Mouse (Mus musculus) brain, embryonic 18.5 days (tissue): ENCODE data around the gene Nt5c2.

ENCODE experiments used
- DNase-seq: peaks from one replicate; pipeline ENCODE4 v3.0.0-alpha.2; 2012; ENCODE audit warnings: low read depth, low spot score

Nt5c2 gene

DNA sequence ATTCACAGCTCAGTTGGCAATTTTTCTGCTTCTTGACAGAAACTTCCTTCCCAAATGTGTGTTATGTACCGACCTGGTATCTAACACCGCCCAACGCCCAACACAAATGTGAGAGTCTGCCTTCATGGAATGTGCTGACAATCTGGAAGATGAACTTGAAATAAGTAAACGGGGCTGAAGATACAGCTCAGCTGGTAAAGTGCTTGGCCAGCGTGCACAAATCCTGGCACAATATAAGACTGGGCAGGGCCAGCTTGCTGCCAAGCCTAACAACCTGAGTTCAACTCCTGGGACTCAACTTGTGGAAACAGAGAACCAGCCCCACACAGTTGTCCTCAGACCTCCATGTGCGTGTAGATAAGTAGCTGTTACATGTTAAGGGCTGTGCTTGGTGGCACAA lies 48.6 kb downstream of the Nt5c2 start:
- no peak for DNase-seq

DNA sequence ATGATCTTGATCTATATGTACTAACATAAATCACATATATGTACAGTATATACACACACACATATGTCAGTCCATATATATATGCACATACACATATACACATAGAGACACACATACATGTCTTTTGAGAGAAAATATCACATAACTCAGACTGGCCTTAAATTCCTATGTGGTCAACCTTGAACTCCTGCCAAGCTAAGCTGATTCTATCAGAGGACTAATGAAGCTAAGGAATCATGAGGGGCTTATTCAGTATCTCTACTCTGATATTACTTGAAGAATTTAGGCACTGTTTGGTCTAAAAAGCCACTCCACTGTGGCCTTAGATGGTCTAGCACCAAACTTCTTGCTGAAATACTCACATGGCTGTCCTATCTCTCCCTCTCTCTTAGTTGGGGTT lies 49.5 kb downstream of the Nt5c2 start:
- no peak for DNase-seq

DNA sequence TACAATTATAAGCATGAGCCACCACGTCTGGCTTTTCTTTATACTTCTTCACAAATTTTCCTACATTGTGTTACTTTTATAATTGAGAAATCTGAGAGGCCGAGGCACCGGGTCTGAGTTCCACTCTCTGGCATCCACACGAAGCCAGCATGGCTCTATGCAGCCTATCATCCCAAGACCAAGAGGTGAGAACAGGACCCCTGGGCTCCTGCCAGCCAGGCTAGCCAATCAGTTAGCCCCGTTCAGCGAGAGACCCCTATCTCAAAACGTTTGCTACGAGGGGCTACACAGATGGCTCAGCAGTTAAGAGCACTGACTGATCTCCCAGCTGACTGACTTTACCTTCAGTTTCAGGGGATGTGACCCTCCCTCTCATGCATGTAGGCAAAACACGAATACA lies 50.6 kb downstream of the Nt5c2 start:
- no peak for DNase-seq

DNA sequence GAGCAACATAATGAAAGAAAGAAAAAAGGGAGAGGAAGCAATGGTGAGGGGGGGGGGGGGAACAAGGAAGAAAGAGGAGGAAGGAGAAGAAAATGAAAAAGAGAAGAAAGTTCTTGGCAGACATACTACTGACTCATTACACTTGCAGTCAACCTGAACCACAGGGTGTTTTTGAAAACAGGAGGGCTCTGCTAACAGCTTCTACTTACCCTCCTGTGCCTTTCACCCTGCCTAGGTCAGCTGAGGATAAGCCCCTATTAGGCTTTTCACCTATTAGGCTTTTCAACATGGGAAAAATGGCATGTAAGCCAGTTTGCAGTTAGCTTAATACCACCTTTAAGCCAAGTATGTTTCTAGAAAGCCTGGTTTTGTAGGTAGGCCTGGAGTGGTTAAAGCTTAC lies 51.5 kb downstream of the Nt5c2 start:
- no peak for DNase-seq

DNA sequence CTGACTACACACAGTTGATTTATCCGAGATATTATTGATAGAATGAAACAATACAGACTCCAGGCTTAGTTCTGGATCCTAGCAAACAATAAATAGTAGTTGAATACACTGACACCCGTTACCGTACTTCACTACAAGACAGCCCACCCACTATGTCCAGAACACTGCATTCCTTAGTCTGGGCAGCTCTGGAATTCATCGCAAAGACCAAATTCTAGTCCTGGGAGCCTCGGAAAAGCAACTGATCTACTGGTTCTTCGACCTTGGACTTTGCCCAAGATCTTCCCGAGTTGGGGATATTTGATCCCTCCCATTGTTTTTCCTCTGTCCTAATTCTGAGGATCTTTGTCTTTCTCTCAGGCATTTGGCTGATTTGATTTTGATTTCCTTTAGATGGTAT lies 52.1 kb downstream of the Nt5c2 start:
- DNase-seq, result no peak

DNA sequence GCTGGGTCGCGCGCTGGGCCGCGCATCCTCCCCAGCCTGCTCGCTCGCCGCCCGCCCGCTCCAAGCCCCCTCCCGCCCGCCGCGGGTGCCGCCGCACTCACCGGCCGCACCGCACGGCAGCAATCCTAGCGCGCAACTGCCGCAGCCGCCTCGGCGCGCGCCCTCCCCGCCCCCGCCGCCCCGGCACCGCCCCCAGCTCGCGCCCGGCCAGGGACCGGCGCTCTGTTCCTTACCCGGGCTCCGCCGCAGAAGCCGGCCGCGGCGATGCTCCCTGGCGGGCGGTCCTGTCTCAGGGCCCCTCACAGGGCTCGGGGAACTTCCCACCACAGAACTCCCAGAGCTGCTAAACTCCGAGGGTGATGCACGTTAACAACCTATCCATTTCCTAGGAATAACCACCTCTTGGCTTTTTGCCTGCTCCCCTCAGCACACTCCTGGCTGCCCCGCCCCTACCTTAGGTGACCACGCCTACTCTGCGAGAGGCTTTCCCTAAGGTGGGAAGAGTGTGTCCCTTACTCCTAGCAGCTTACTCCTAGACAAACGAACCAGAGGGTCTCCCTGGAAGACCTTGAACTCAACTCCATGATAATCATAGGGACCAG lies 52.7 kb downstream of the Nt5c2 start:
- DNase-seq, result no peak

DNA sequence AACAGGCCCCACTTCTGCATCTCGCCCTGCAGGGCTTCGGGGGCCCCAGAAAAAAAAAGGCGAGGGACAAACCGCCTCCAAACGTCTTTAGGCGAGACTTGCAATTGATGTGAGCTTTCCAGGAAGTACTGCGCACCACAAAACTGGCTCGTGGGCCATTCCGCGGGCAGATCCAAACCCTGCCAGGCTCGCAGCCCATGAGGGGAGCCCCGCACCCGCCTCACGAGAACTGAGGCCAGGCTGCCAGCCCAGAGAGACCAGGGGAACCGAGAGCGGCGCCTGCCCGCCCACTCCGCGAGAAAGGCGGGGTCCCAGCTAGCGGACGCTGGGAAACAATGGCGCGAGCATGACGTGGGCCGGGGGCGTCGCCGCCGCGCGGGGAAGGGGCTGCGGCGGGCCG lies 53.3 kb downstream of the Nt5c2 start:
- peak; percentile 73 for DNase-seq

DNA sequence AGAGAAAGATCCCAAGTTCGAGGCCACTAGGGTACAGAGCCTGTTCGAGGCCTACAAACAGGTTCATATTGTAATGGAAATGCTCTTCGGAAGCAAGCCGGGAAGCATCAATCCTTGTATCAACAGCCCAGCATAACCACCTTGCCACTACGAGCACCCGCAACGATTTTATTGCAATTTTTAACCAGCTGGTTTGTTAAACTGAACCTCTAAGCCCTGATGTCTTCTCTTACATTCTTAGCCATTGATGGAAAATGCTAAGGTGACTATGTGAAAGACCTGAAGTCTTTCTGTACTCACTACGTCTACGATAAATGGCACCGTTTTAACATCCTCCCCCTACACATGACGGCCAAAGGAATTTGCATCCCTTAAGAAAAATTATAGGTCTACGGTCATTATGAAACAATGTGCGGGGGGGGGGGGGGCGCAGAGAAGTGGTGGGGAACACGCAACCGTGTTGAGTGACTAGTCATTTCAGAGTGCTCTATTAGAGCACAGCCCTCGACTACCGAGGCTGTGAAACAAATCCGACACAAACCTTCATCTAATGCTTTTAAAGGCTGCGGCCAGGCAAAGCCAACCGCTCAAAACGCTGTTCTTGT lies 53.8 kb downstream of the Nt5c2 start:
- no peak for DNase-seq

DNA sequence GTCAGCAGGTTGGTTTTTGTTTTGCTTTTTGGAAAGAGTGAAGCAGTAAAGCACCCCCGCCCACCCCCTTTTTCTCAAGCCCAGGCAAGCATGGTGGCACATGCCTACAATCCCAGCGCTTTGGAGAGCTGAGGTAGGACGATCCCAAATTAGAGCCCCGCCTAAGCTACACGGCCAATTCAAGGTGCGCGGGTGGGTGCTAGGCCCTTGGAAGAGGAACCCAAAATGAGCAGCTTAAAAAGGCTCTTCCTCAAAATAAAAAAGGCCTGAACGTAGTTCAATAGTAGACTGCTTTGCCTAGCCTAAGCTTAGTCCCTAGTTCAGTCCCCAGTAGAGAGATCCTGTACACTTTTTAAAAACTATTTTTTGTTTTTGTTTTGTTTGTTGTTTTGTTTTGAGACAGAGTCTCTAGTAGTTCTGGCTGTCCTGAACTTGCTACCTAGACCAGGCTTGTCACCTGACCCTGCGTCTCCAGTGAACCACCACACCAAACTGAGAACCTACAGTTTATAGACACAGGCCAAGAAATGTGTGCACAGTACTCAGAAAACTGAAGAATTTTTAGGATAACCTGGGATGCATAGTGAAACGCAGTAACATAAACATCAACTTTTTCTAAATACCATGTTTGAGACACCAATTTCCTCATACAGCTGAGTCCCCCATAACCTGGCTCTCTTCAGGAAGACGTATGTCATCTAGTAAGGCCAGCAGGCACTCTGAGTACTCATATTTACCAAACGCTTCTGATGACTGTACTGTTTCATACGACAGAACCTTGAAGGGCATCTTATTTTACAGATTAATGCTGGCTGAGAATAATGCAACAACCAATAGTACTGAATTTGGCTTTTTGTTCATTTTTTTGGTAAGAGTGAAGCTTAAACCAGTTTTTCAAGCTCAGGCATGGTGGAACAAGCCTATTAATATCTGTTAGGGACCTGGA lies 54.6 kb downstream of the Nt5c2 start:
- no peak for DNase-seq

DNA sequence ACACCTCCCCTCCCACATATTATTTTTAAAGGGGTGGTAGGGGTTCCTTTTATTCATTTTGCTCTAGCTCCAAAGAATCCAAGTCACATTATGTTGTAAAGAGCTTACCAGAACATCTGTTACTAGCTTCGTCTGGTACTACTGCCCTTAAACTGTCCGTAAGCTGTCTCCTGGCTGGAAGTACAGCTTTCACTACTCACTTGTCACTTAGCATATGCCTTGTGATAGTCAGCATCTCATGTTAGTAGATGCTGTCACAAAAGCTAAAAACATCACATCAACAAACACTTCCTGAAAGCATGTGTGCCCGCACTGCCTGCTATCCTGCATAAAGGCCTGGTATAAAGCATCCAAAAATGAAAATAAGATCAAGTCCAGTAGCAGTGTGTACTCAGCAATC lies 55.4 kb downstream of the Nt5c2 start:
- no peak for DNase-seq

DNA sequence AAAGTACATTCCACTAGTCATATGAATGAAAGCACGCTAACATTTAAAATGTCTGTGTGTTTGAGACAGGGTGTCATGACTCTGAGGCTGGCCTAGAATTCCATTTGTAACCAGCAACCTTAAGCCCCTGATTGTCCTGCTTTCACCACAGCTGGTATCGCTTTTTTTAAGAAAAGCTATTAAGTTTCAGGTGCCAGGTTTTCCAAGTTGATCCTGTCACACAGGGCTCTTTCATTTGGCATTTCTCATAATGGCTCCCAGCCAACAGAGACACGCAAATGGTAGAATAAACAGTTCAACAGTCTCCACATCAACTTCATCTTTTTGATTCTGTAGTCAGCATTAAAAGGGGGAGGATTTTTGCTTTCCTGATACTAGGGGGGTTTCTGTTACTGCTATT lies 56.4 kb downstream of the Nt5c2 start:
- DNase-seq, result no peak

DNA sequence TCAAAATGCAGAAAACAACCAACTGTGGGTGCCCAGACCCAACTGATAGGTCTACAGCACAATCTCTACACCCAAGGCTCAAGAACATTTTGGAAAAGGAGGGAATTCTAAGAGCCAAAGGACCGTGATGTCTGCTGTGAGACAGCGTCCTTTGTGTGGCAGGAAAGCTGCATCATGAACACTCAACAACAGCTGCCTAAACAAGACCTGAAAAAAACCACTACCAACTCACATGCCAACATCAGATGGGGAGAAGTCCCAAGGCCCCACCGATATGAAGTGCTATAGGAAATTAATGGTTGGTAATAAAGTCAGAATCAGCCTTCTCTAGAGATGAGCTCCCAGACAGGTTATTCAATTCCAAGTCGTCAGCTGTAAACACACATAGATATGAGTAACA lies 57.0 kb downstream of the Nt5c2 start:
- DNase-seq, result no peak

DNA sequence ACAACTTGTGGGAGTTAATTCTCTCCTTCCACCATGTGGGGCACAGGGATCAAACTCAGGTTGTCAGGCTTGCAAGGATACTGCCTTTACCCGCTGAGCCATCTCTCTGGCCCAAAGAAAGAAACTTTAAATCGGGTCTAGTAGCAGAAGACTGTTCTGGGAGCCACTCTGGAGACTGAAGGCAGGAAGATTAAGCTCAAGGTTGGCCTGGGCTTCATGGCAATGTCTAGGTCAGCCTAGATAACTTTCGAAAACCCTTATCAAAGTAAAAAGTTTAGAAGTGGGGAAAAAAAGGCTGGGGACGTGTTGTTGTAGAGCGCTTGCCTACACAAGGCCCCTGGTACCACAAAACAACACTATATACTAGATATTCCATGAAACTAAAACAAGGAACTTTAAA lies 58.0 kb downstream of the Nt5c2 start:
- DNase-seq, result no peak

DNA sequence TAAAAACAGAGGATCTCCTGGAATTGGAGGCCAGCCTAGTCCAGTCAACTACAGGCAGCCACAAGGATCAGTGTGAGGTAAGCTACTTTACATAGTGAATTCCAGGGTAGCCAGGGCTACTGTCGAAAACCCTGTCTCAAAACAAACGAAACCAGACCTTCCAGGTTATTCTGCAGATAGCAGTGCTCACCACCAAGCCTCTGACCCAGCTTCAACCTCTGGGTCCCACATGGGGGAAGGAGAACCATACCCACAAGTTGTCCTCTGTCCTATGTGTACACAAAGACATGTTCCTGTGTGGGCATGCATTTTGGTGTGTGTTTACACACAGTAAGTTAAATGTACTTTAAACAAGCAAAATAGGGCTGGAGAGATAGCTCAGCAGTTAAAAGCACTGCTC lies 58.5 kb downstream of the Nt5c2 start:
- no peak for DNase-seq

DNA sequence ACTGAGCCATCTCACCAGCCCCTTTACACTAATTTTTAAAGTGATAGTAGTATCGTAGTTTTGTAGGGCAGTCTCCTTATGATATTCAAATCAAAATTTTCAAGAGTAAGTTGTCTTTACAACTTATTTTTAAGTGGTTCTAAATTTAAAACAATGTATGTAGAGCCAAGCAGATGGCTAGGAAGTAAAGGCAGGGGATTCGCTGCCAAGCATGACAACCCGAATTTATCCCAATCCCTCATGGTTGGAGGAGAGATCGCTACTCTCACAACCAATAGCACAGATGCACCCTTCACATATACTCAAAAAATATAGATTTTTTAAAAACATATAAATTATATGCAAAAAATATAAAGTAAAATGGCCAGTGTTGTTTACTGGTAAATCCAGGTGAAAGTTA lies 59.3 kb downstream of the Nt5c2 start:
- no peak for DNase-seq

DNA sequence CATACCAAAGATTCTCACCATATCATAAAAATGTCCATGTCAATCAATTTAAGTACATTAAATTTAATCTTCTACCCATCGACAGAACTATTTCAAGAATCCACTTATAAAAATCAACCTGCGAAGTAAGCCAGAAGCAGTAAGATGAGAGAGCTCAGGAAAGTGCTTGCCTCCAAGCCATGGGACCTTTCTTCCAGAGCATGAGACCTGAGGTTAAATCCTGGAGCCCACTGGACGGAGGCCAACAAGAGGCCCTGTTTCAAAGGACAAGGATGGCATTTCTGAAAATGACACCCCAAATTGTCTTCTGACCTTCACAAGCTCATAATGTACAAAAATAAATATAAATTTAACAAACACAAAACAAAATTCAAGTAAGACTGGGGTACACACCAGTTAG lies 61.4 kb downstream of the Nt5c2 start:
- no peak for DNase-seq

DNA sequence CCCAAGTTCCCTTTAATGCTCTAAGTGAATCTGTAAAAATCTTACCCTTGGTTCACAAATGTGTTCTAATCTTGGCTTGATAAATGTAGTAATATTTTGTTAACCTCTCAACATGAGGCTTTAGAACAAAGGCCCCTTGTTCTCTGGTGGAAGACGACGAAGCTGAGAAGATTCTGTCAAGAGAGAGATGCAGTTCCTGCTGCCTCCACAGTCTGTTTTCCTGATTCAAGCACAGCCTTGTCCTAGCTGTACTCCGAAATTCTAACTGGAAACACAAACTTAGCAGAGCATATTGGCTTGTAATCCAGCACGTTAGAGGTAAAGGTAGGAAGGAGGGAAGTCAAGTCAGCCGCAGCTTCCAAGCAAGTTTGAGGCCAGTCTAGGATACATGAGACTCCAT lies 62.0 kb downstream of the Nt5c2 start:
- no peak for DNase-seq

DNA sequence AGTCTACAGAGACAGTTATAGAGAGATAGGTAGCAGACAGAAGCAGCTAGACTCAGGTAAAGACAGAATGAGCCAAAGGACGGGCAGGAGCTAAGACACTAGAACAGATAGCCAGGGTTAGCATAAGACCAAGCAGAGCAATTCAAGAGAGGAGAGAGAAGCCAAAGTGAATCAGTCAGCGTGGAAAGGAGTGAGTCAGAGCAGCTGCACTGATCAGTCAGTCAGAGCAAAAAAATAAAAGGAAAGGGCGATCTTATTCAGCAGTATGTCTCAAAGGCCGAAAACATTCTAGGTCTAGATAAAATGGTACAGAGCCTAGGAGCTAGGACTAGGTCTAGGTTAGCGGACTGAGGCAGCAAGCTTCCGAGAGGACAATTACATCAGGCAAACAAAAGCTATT lies 70.6 kb downstream of the Nt5c2 start:
- no peak for DNase-seq

DNA sequence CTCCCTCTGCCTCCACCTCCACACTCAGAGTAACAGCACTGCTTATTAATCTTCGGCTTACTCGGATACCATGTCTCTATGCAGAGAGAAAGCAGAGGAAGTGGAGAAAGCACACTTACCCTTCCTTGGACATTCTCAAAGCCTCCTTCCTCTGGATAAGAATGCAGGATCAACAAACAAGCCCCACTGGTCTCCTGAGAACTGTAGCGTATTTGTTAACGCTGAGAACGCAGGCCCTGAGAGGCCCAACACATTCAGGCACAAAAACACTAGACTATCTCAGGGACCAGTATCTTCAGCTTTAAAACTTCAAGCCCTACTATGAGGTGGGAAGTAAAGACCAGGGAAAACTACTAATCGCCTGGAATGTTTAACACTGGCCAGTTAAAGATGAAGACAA lies 77.8 kb downstream of the Nt5c2 start:
- no peak for DNase-seq

DNA sequence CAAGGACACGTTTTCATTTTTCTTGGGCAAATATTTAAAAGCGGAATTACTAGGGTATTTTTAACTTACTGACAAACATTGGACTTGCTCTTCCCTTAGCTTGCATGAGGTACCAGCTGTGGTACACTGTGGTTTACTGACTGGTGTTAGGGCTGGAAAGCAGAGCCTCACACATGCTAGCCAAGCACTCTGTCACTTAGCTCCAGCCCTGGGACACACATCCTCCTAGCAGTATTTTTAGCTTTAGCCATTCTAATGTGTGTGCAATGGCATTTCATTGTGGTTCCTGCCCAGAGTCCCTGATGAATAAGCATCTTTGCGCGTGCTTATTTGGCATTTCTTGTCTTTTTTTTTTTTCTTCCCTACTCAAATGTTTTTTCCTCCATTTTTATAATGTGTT lies 80.9 kb downstream of the Nt5c2 start:
- DNase-seq, result no peak

DNA sequence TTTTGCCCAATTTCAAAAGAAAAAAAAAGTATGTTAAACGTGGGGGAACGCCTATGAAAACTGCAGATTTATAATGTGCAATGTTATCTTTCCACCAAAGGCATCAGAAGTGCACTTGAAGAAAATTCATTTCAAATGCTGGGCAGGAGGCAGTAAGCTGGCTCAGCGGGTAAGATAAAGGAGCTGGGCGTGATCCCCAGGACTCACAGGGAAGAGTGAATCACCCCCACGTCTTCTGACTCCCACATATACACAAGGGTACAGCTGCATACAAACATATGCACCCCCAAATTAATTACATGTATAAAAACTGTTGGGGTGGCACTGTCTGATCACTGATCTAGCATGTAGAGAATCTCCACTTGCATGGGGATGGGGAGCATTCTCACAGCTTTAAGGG lies 82.3 kb downstream of the Nt5c2 start:
- no peak for DNase-seq

DNA sequence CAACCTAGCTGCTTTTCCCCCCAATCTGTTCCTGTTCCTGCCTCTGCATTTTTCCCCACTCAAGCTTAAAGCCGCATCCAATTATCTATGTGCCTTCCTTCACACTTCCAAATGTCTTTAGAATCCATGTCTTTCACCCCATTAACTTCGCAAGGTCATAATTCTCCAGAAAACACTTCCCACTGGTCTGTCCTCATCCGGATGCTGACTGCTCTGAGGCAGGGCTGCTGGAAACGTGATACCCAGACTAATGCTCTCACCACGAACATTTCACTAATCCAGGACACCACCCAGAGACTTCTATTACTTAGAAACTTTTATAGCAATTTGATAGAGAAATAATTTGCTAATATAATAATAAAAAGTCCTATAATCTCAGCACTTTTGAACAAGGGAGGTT lies 84.9 kb downstream of the Nt5c2 start:
- no peak for DNase-seq

DNA sequence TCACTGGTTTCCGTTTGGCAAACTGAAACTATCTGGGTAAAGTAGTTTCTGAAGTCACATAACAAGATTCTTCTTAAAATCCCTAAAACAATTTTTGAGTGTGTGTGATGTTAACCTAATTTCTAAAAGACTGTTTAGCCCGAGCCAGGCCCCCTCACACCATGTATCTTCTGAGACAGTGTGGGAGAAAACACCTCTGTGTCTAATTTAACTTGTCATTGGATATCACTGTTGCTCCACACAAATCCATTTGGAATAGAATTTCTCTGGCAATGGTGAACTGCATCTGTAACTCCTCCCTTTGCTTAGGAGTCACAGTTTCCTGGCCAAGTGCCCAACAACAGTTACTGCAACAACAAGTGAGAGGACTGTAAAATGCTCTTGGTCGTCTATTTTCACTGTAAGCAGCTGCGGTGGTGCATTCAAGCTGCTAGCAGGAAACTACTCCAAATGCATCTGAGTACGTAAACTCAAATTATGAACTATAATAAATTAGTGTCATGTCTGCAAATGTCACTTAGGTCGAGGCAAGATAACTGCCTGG lies 85.8 kb downstream of the Nt5c2 start:
- no peak for DNase-seq
